Mouse (Mus musculus): ENCODE measurements at regions not wholly inside any gene's neighbourhood (a gene's known extent, or its start where the extent isn't known, plus 50 kb on each side); places are given as distances from the start of the nearest gene placed in this dataset.

DNA sequence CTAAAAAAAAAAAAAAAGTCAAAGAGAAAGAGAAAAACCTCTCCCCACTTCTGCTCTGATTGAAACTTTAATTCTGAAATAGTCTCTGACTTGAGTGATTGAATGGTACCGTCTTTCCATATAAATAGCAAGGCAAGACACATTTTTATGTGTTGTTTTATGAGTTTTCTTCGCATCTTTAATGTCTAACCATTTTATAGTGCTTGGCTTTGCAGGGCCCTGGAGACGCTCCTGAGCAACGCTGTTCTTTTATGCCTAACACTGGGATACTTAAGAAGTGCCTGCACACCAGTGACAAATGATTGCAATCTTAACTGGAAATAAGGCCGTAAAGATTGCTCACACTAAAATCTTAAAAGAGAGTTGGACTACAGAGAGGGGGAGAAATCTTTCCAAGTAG is 198.1 kb downstream of the Pmp22 start:
- no peak for TF ChIP-seq GATA1 (IDR thresholded peaks at IDR 0.05; ENCODE audit: borderline replicate concordance, low read length)
- TF ChIP-seq FLI1 (IDR thresholded peaks at IDR 0.05; ENCODE audit: low read length) = no peak
